Mouse (Mus musculus): Measurements from ENCODE around the gene Spdl1. TPM values are rescaled to one million over a fixed set of nuclear protein-coding genes. Genes with fewer than 3 reads are reported as not detected.
A peak's percentile ranks its signal among the peaks of the same experiment; 100 is the strongest.

The Spdl1 gene
- total and polyA plus RNA-seq, 3 experiments = 45.2 to 72.8 (median 61.1) TPM

- no peak for TF ChIP-seq EP300 (IDR thresholded peaks at IDR 0.05; ENCODE audit: low read length)
- TF ChIP-seq BHLHE40 (IDR thresholded peaks at IDR 0.05; ENCODE audit: low read depth, low read length) = 0 out of 2 replicates have a peak, but pooled peaks have one; percentile 5
- Histone ChIP-seq H3K9ac (ENCODE audit: insufficient read depth, low read depth) (peak overlapping the region; percentile 65), H3K4me3 (replicated peaks in 1 of 3; ENCODE audit: low read depth in 2 of 3, low read length in 2 of 3, poor library complexity in 1 of 3) (peak overlapping the region; percentile 68 to 100 (median 76)), H3K4me1 (ENCODE audit: control insufficient read depth in 1 of 2, insufficient read depth in 2 of 2) (peaks cover 2 to 36% of the 10 kb centered on the region in 2 experiments; a peak in 3 of 4 replicates), H3K9me3 (replicated peaks; ENCODE audit: low read length) (no peaks in the 10 kb centered on the region), H3K4me2 (ENCODE audit: insufficient read depth, low read depth, poor library complexity, severe bottlenecking) (peak overlapping the region; percentile 57), H3K27ac (ENCODE audit: insufficient read depth, low read depth) (no peak overlapping the region), H3K27me3 (replicated peaks) (peaks cover 2% of the 10 kb centered on the region), H3K36me3 (replicated peaks in 1 of 2; ENCODE audit: control insufficient read depth in 1 of 2, insufficient read depth in 1 of 2, low read length in 1 of 2) (peaks cover 16 to 37% of the 10 kb centered on the region in 2 experiments), H3K79me2 (replicated peaks; ENCODE audit: control insufficient read depth, extremely low read depth, insufficient read depth, poor library complexity, severe bottlenecking) (peaks cover 43% of the 10 kb centered on the region)
- in situ Hi-C loops (cut with MboI; ENCODE audit: low pct_ligation_motif_present, low pct_unique_long_range_greater_than_20kb, low sequenced_read_pairs) = loop anchor here (25.0 kb wide), 1 partner anchor 1005 kb away; the partner anchor contains the start of gene Rars
- dilution Hi-C loops (cut with MboI; ENCODE audit: extremely low pct_ligation_motif_present, extremely low pct_unique_long_range_greater_than_20kb, low sequenced_read_pairs) = no loop called here
- no peak for DNase-seq (ENCODE audit: extremely low read depth)
Observed at GRCm38 (mm10) chr11:34832678-34833077, 763 bp downstream of the Spdl1 start.

- Histone ChIP-seq H3K79me2 (replicated peaks; ENCODE audit: control insufficient read depth, extremely low read depth, insufficient read depth, poor library complexity, severe bottlenecking) (peaks cover 42% of the 10 kb centered on the region), H3K4me1 (ENCODE audit: control insufficient read depth in 1 of 2, insufficient read depth in 2 of 2) (peaks cover 2 to 40% of the 10 kb centered on the region in 2 experiments; a peak in 3 of 4 replicates), H3K27me3 (replicated peaks) (no peaks in the 10 kb centered on the region), H3K4me3 (replicated peaks in 1 of 3; ENCODE audit: low read depth in 2 of 3, low read length in 2 of 3, poor library complexity in 1 of 3) (no peak overlapping the region), H3K36me3 (replicated peaks in 1 of 2; ENCODE audit: control insufficient read depth in 1 of 2, insufficient read depth in 1 of 2, low read length in 1 of 2) (peaks cover 41 to 75% of the 10 kb centered on the region in 2 experiments), H3K9me3 (replicated peaks; ENCODE audit: low read length) (no peaks in the 10 kb centered on the region), H3K4me2 (ENCODE audit: insufficient read depth, low read depth, poor library complexity, severe bottlenecking) (peak overlapping the region; percentile 77), H3K9ac (ENCODE audit: insufficient read depth, low read depth) (0 out of 2 replicates have a peak overlapping the region, but pooled peaks have one; percentile 23), H3K27ac (ENCODE audit: insufficient read depth, low read depth) (peak overlapping the region; percentile 15; the same call in 1 of the 2 replicates)
- DNase-seq (ENCODE audit: extremely low read depth) = no peak
- TF ChIP-seq GABPA (IDR thresholded peaks at IDR 0.05; ENCODE audit: insufficient replicate concordance, low read depth, low read length) (no peak), ZMIZ1 (IDR thresholded peaks at IDR 0.05; ENCODE audit: low read depth, low read length) (no peak), ETS1 (conservative IDR thresholded peaks at IDR 0.05; ENCODE audit: low read depth, low read length) (no peak), SMC3 (IDR thresholded peaks at IDR 0.05; ENCODE audit: low read depth, low read length) (no peak), HCFC1 (IDR thresholded peaks at IDR 0.05; ENCODE audit: low read depth, low read length) (no peak), UBTF (IDR thresholded peaks at IDR 0.05; ENCODE audit: low read depth, low read length) (no peak), ZC3H11A (IDR thresholded peaks at IDR 0.05; ENCODE audit: low read depth, low read length) (no peak), CHD1 (IDR thresholded peaks at IDR 0.05; ENCODE audit: low read depth, low read length) (no peak), NRF1 (IDR thresholded peaks at IDR 0.05; ENCODE audit: low read depth, low read length) (no peak), NELFE (IDR thresholded peaks at IDR 0.05; ENCODE audit: low read depth, low read length) (no peak)
- dilution Hi-C loops (cut with MboI; ENCODE audit: extremely low pct_ligation_motif_present, extremely low pct_unique_long_range_greater_than_20kb, low sequenced_read_pairs) (no loop called here), in situ Hi-C loops (cut with MboI; ENCODE audit: low pct_ligation_motif_present, low pct_unique_long_range_greater_than_20kb, low sequenced_read_pairs) (loop anchor here (25.0 kb wide), 1 partner anchor 1009 kb away; the partner anchor contains the start of gene Rars)
Observed at GRCm38 (mm10) chr11:34827803-34828202, 5.6 kb downstream of the Spdl1 start.

DNA sequence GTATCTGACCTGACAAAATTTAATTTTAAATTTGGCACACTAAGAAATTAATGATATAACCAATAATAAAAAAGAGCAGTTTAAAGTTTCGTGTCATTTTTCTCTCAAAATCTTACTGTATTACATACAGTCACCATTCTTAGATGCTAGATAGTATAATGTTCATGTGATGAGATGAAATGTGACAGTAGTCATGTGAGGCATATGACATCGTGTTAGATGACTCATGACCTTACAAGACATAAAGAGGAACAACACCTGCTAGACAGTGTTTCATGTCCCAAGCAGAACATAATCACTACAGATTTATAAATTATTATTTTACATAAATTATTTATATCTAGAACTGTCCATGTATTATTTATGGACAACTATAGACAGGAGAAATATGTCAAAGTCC is 6.5 kb downstream of the Spdl1 start:
- no peak overlapping the region for H3K4me3 ChIP-seq (replicated peaks in 1 of 3; ENCODE audit: low read depth in 2 of 3, low read length in 2 of 3, poor library complexity in 1 of 3)
- peak; percentile 40 for DNase-seq (ENCODE audit: extremely low read depth)
- no peak overlapping the region for H3K27ac ChIP-seq (ENCODE audit: insufficient read depth, low read depth)
- no peak overlapping the region for H3K4me2 ChIP-seq (ENCODE audit: insufficient read depth, low read depth, poor library complexity, severe bottlenecking)
- peaks cover 33% of the 10 kb centered on the region for H3K79me2 ChIP-seq (replicated peaks; ENCODE audit: control insufficient read depth, extremely low read depth, insufficient read depth, poor library complexity, severe bottlenecking)
- H3K9me3 ChIP-seq (replicated peaks; ENCODE audit: low read length) = no peaks in the 10 kb centered on the region
- TF ChIP-seq MAZ (IDR thresholded peaks at IDR 0.05; ENCODE audit: low read depth, low read length) = no peak
- TF ChIP-seq PAX5 (IDR thresholded peaks at IDR 0.05; ENCODE audit: low read length) = no peak
- peak; percentile 26; the same call in 1 of the 2 replicates for TF ChIP-seq ETS1 (conservative IDR thresholded peaks at IDR 0.05; ENCODE audit: low read depth, low read length)
- TF ChIP-seq CTCF (conservative IDR thresholded peaks at IDR 0.05 in 1 of 2, IDR thresholded peaks at IDR 0.05 in 1 of 2; ENCODE audit: low read depth in 2 of 2, low read length in 2 of 2) = no peak
- TF ChIP-seq MAFK (IDR thresholded peaks at IDR 0.05; ENCODE audit: insufficient replicate concordance, low read length) = no peak
- no peak for TF ChIP-seq RAD21 (IDR thresholded peaks at IDR 0.05; ENCODE audit: low read depth, low read length)
- no peak for TF ChIP-seq E2F4 (IDR thresholded peaks at IDR 0.05; ENCODE audit: insufficient replicate concordance, low read depth, low read length)
- peak; percentile 80 for TF ChIP-seq BHLHE40 (IDR thresholded peaks at IDR 0.05; ENCODE audit: low read depth, low read length)
- peak; percentile 21; the same call in 1 of the 2 replicates for TF ChIP-seq EP300 (IDR thresholded peaks at IDR 0.05; ENCODE audit: low read length)
- TF ChIP-seq TBP (conservative IDR thresholded peaks at IDR 0.05; ENCODE audit: low read depth, low read length) = no peak
- no peak for TF ChIP-seq SIN3A (IDR thresholded peaks at IDR 0.05; ENCODE audit: low read length)
- no peak for TF ChIP-seq RCOR1 (conservative IDR thresholded peaks at IDR 0.05; ENCODE audit: low read depth, low read length)
- TF ChIP-seq ELF1 (IDR thresholded peaks at IDR 0.05; ENCODE audit: low read depth, low read length) = no peak
- TF ChIP-seq NELFE (IDR thresholded peaks at IDR 0.05; ENCODE audit: low read depth, low read length) = no peak
- no peak for TF ChIP-seq NRF1 (IDR thresholded peaks at IDR 0.05; ENCODE audit: low read depth, low read length)
- TF ChIP-seq JUN (IDR thresholded peaks at IDR 0.05; ENCODE audit: insufficient read depth, low read depth, low read length) = 0 out of 2 replicates have a peak, but pooled peaks have one; percentile 25
- TF ChIP-seq ZMIZ1 (IDR thresholded peaks at IDR 0.05; ENCODE audit: low read depth, low read length) = no peak
- no peak for TF ChIP-seq CHD1 (IDR thresholded peaks at IDR 0.05; ENCODE audit: low read depth, low read length)
- dilution Hi-C loops (cut with MboI; ENCODE audit: extremely low pct_ligation_motif_present, extremely low pct_unique_long_range_greater_than_20kb, low sequenced_read_pairs) = no loop called here
- H3K27me3 ChIP-seq (replicated peaks) = no peaks in the 10 kb centered on the region
- in situ Hi-C loops (cut with MboI; ENCODE audit: low pct_ligation_motif_present, low pct_unique_long_range_greater_than_20kb, low sequenced_read_pairs) = loop anchor here (25.0 kb wide), 1 partner anchor 1010 kb away; the partner anchor contains the start of gene Rars
- peaks cover 0 to 33% of the 10 kb centered on the region in 2 experiments; a peak in 2 of 4 replicates for H3K4me1 ChIP-seq (ENCODE audit: control insufficient read depth in 1 of 2, insufficient read depth in 2 of 2)
- H3K9ac ChIP-seq (ENCODE audit: insufficient read depth, low read depth) = no peak overlapping the region
- H3K36me3 ChIP-seq (replicated peaks in 1 of 2; ENCODE audit: control insufficient read depth in 1 of 2, insufficient read depth in 1 of 2, low read length in 1 of 2) = peaks cover 47 to 82% of the 10 kb centered on the region in 2 experiments

Measured in CH12.LX (cell line).